Mouse (Mus musculus) liver, adult 2 months (tissue): Measurements from ENCODE around the gene Mb21d2.

Experiments used
- CTCF ChIP-seq: fragments of 200-500 bp; IDR thresholded peaks from 2 replicates; pipeline ENCODE4 v1.5.1; 2011; ENCODE audit warnings: low read depth, low read length, control low read depth
- POLR2A ChIP-seq: fragments of 200-500 bp; IDR thresholded peaks from 2 replicates; pipeline ENCODE4 v1.6.1; 2011; ENCODE audit warnings: low read length, control low read depth; ENCODE audit not compliant: insufficient read depth; ENCODE audit errors: extremely low read depth

DNA sequence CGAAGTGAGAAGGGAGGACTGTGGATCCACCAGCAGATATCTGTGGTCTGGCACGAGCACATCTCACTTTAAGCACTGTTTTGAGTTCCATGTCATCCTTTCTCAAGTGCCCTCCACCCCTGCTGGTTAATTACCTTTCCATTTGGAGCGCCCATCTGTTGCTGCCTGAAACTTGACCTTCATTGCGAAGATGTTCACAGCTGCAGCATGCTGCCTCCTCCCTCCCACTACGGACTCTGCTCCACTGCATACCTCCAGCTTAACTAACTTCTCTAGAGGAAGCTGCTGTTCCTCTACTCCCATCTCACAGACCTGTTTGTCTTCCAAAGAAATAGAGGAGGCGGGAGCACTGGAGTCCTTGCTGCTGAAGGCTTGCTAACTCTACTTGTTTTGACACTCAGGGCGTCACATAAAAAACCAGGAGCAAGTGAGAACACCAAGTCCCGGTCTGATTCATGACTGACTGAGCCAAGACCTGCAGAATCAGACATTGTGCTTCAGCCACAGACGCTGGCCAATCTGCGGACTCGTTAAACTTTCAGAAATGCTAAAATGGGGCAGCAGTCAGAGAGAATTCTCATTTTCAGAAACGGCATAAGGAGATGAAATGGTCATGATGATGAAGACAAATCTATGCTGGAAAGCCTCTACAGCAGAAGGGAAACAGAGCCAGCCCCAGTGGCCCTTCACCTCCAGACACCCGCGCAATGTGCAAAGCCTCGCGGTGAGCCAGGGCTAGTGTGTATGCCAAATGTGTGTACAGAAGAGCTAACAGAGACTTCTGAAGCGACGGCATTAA, 71.1 kb downstream of the Mb21d2 start:
- TF ChIP-seq CTCF (no peak), POLR2A (no peak)
